Mouse (Mus musculus) hindbrain, embryonic 11.5 days (tissue): ENCODE measurements around the gene Aph1b. TPM values are rescaled to one million over a fixed set of nuclear protein-coding genes. Genes with fewer than 3 reads are reported as not detected.

ENCODE experiments used
- ATAC-seq: fragments of 200-750 bp; cut with Nextera tagmentation; 2 replicates; pipeline ENCODE4 v1.8.0; 2017; ENCODE audit warnings: mild to moderate bottlenecking, moderate TSS enrichment, moderate library complexity; ENCODE audit not compliant: low FRiP score
- DNase-seq: peaks from one replicate; pipeline ENCODE4 v3.0.0-alpha.2; 2015; ENCODE audit warnings: low spot score
- H3K27ac ChIP-seq: fragments of 300-500 bp; sonication (generic); 2 replicates; pipeline ENCODE4 v1.5.1; 2014; ENCODE audit warnings: mild to moderate bottlenecking, low read depth, low read length
- H3K27me3 ChIP-seq: fragments of 300-500 bp; sonication (generic); 2 replicates; pipeline ENCODE4 v1.6.1; 2014; ENCODE audit warnings: mild to moderate bottlenecking, low read length, moderate library complexity, mixed read lengths; ENCODE audit not compliant: control insufficient read depth, insufficient read depth
- H3K36me3 ChIP-seq: fragments of 300-500 bp; sonication (generic); 2 replicates; pipeline ENCODE4 v1.6.1; 2014; ENCODE audit warnings: mild to moderate bottlenecking, low read length, moderate library complexity, mixed read lengths; ENCODE audit not compliant: control insufficient read depth, insufficient read depth
- H3K4me1 ChIP-seq: fragments of 300-500 bp; sonication (generic); replicated peaks from 2 replicates; pipeline ENCODE4 v1.6.1; 2014; ENCODE audit warnings: low read length, mixed read lengths; ENCODE audit not compliant: control insufficient read depth, insufficient read depth
- H3K4me2 ChIP-seq: fragments of 300-500 bp; sonication (generic); replicated peaks from 2 replicates; pipeline ENCODE4 v1.6.1; 2014; ENCODE audit warnings: mild to moderate bottlenecking, low read depth, low read length
- H3K4me3 ChIP-seq: fragments of 300-500 bp; sonication (generic); 2 replicates; pipeline ENCODE4 v1.5.1; 2014; ENCODE audit warnings: low read depth, low read length
- H3K9ac ChIP-seq: fragments of 300-500 bp; sonication (generic); 2 replicates; pipeline ENCODE4 v1.6.1; 2014; ENCODE audit warnings: low read depth, low read length
- H3K9me3 ChIP-seq: fragments of 300-500 bp; sonication (generic); 2 replicates; pipeline ENCODE4 v1.6.1; 2016; ENCODE audit warnings: low read length; ENCODE audit not compliant: control insufficient read depth
- WGBS: fragments of 180-500 bp; shearing (Covaris S2); extraction: QIAGEN DNeasy Blood & Tissue Kit; methylation state at CpG from one replicate; pipeline ENCODE4 v1.1.7; 2014; 5-methylcytosine and 5-hydroxymethylcytosine counted together
- polyA plus RNA-seq: library from polyadenylated mRNA; unstranded; fragments of >200 nt; fragmentation: Nextera tagmentation; extraction: Ambion mirVana; gene quantifications from 2 replicates; pipeline ENCODE4 v1.2.1, GENCODE M21; 2014

Gene Aph1b
- polyA plus RNA-seq, 1 experiment from 2014 or later = 16.7 TPM

DNA sequence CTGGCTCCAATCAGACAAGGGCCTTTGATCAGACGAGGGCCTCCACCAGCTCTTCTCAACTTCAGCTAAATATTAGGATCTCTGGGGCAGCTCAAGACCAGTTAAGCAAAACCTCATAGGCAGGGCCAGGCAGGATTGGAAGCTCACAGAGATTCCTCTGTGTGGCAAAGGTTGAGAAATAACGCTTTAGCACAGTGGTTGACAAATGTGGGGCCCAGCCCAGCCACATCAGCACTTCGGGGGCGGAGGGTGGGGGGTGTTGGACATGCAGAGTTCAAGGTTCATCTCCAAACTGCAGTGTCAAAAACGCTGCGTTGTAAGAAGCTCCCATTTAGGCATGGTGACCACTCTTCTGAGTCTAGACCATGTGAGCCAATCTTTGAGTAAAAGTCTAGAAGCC, 60.7 kb downstream of the Aph1b start:
- H3K27ac ChIP-seq = no peak overlapping the region
- WGBS = 91% methylated on average over 6 of the region's 6 CpGs
- H3K36me3 ChIP-seq = no peaks in the 10 kb centered on the region
- no peaks in the 10 kb centered on the region for H3K27me3 ChIP-seq
- H3K9ac ChIP-seq = no peak overlapping the region
- DNase-seq (no peak), ATAC-seq (no peak)
- no peak overlapping the region for H3K4me2 ChIP-seq
- no peaks in the 10 kb centered on the region for H3K4me1 ChIP-seq
- H3K9me3 ChIP-seq = no peaks in the 10 kb centered on the region
- no peak overlapping the region for H3K4me3 ChIP-seq

DNA sequence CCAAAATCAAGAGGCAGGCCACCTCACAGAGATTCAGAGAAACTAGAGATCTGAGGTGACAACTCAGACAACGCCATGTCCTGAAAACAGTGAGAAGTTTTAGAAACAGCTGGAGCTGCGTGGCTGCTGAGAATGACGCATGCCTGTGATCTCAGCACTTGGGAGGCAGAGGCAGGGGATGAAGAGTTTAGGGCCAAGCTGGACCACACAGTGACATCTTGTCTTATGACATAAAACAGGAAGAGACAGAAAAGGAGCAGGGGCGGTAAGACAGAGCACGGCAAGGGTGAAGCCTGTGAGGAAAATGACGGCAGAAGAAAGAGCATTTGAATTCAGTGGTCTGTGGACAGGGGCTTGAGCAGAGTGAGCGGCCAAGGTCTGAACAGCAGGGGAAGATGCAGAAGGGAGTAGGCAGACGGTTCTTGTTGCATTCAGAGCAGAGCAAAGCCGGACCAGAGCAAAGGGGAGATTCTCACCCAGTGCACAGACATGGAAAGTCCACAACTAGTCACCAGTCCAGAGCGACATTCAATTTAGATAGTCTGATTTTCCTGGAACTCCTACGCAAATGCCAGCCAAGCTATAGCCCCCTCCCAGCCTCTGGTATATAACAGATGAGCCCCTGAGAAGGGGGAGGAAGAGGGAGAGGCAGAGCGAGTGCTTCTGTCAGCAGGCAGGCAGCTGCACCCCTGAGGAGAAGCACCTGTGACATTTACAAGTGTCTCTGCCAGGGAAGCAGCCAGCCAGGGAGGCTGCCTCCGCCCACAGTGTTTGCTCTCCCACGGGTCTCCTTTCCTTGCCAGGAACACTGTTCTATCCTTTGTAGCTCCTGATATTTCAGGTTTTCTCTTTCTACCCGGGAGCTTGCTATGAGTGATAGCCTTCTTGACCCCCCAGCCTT, 62.2 kb downstream of the Aph1b start:
- Histone ChIP-seq H3K27me3 (no peaks in the 10 kb centered on the region), H3K9ac (no peak overlapping the region), H3K27ac (no peak overlapping the region), H3K4me3 (no peak overlapping the region), H3K36me3 (no peaks in the 10 kb centered on the region), H3K4me2 (no peak overlapping the region), H3K4me1 (no peaks in the 10 kb centered on the region), H3K9me3 (no peaks in the 10 kb centered on the region)
- no peak for DNase-seq
- ATAC-seq = no peak
- WGBS = 38% methylated on average over 15 of the region's 15 CpGs

DNA sequence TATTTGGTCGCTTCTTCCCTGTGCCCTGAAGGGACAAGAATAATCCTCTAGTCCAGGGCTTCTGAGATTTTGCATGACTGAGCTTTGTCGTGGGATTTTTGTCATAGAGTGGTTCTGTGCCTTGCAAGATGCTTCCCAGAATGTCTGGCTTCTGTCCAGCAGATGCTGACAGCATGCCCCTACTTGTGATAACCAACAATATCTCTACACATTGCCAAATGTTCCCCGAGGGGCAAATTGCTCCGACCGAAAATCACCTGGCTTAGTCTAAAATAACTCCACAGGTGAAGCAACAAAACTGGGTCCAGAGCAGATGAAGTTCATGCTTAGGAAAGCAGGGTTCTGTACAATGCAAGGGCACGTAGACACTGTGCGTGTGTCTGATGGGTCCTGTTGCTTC, 64.0 kb downstream of the Aph1b start:
- ATAC-seq = no peak
- no peaks in the 10 kb centered on the region for H3K9me3 ChIP-seq
- no peak overlapping the region for H3K9ac ChIP-seq
- no peaks in the 10 kb centered on the region for H3K36me3 ChIP-seq
- H3K4me2 ChIP-seq = no peak overlapping the region
- H3K4me1 ChIP-seq = no peaks in the 10 kb centered on the region
- H3K27ac ChIP-seq = no peak overlapping the region
- no peak overlapping the region for H3K4me3 ChIP-seq
- WGBS = 81% methylated on average over 7 of the region's 7 CpGs
- DNase-seq = no peak
- H3K27me3 ChIP-seq = no peaks in the 10 kb centered on the region

DNA sequence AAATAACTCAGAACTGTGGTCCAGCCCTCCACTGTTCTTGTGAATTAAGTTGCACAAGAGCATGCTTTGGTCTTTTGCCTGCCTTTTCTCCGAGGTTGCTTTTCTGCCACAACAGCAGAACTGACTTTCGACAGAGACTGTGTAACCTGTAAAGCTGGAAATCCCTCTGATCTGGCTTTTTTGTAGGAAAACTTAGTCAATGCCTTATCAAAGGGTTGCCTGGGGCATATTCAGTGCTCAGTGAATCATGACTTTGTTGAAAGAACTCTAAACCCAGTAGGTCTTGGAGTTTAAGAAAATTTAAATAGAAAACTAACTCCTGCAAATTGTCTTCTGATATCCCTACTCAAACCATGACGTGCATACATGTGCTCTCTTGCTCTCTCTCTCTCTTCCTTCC, 64.7 kb downstream of the Aph1b start:
- no peak for DNase-seq
- no peaks in the 10 kb centered on the region for H3K27me3 ChIP-seq
- ATAC-seq = no peak

DNA sequence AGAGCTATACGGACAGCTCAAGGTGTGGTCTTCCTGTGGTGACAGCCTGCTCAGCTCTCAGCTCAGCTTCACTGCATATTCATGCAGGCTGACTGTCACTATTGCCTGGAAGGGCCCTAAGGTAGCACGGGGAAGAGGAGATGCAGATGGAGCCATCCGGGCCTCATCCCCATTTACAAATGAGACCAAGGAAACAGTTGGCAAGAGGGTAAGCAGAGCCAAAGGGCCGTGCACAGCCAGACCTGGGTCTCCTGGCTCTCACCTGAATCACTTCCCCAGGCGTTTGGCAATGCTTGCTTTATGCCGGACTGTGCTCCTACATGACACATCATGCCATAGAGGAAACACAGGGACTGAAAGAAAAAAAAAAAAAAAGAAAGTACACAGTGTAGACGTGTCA, 68.0 kb downstream of the Aph1b start:
- 68% methylated on average over 7 of the region's 7 CpGs for WGBS
- no peak overlapping the region for H3K27ac ChIP-seq
- no peaks in the 10 kb centered on the region for H3K27me3 ChIP-seq

More for the DNA sequence above, 64.7 kb downstream of the Aph1b start:
- Histone ChIP-seq H3K27ac (no peak overlapping the region), H3K9me3 (no peaks in the 10 kb centered on the region), H3K4me3 (no peak overlapping the region), H3K36me3 (no peaks in the 10 kb centered on the region), H3K9ac (no peak overlapping the region), H3K4me1 (no peaks in the 10 kb centered on the region), H3K4me2 (no peak overlapping the region)
- 76% methylated on average over 3 of the region's 3 CpGs for whole genome bisulfite sequencing

DNA sequence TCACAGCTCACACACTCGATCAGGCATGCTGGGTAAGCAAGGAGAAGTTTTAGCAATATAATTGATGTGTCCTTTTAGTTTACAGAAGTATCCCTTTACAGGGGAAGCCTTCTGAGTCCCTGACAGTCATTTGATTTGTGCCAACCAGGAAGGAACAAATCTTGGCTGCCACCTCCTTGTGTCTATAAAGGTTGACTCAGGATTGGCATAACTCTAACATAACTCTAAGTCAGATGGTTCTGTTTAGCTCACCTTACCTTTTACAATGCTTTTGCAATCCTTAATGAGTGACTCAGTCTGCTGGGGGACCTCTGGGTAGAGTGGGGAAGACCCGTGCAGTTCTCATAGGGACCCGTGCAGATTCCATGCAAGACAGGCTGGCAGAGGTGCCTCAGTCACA, 69.7 kb downstream of the Aph1b start:
- H3K27ac ChIP-seq = no peak overlapping the region
- H3K27me3 ChIP-seq = no peaks in the 10 kb centered on the region
- H3K4me1 ChIP-seq = no peaks in the 10 kb centered on the region
- no peak overlapping the region for H3K4me3 ChIP-seq
- ATAC-seq = no peak
- H3K9ac ChIP-seq = no peak overlapping the region
- no peak for DNase-seq
- H3K9me3 ChIP-seq = no peaks in the 10 kb centered on the region
- no peak overlapping the region for H3K4me2 ChIP-seq
- WGBS = 88% methylated on average over 3 of the region's 3 CpGs
- H3K36me3 ChIP-seq = no peaks in the 10 kb centered on the region

More for the DNA sequence above, 68.0 kb downstream of the Aph1b start:
- Histone ChIP-seq H3K4me3 (no peak overlapping the region), H3K9ac (no peak overlapping the region), H3K9me3 (no peaks in the 10 kb centered on the region), H3K4me1 (no peaks in the 10 kb centered on the region), H3K36me3 (no peaks in the 10 kb centered on the region), H3K4me2 (no peak overlapping the region)
- DNase-seq = no peak
- no peak for ATAC-seq

Other genes with a start within 250 kb of the Aph1b start
- gene Usp3, start 202.3 kb downstream of the Aph1b start, polyA plus RNA-seq = 101 and 117 TPM in 2 replicates
- 1.0 and 1.2 TPM in 2 replicates for gene Car12, start 81.8 kb downstream of the Aph1b start, polyA plus RNA-seq
- 0.31 and 0.34 TPM in 2 replicates for gene Gm10647, start 1.5 kb upstream of the Aph1b start, polyA plus RNA-seq
- 1.1 and 2.9 TPM in 2 replicates for gene Aph1c, start 39.2 kb upstream of the Aph1b start, polyA plus RNA-seq
- 34.3 and 34.9 TPM in 2 replicates for gene Rab8b, start 124.2 kb upstream of the Aph1b start, polyA plus RNA-seq
- gene Rps27l, start 150.6 kb upstream of the Aph1b start, polyA plus RNA-seq = 603 TPM in 2 replicates
- 11.2 and 12.0 TPM in 2 replicates for gene Lactb, start 180.0 kb upstream of the Aph1b start, polyA plus RNA-seq